Mouse (Mus musculus) induced T-regulatory cell, adult 2 months (primary cell): Measurements from ENCODE around the gene 1700016C15Rik.
A peak's percentile ranks its signal among the peaks of the same experiment; 100 is the strongest.

ENCODE experiments used
- DNase-seq: peaks from one replicate; pipeline ENCODE4 v3.0.0-alpha.2; 2012; ENCODE audit warnings: low read depth

Gene 1700016C15Rik

DNA sequence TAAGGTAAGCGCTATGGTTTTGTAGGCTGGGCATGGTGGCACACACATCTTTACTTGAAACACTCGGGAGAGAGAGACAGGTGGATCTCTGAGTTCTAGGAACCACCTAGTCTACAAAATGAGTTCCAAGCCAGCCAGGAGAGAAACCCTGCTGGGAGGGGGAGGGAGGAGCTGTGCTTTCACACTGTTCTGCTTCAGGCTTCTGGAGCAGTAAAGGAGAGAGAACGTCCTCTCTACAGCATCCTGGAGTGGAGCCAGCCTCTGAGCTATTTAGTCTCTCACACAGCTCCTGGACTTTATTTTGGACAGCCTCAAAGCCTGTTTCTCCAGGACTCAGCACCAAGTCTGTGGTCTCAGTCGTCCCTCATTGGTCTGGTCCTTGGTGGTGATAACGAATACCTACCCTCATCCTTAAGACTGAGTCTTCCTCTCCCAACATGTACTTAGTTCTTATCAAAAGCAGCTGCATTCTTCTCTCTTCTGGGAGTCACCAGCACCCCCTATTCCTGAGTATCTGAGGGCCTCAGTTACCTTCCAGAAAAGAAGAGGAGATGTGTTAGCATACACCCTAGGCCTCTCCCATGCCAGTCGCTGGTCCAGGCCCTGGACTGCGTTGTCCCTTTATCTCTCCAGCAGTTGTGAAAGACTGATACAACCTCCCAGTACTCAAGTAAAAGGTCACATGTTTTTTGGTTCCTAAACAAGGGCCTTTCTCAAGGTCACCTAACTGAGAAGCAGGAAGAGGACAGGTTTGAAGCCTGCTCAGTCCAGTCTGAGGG, 12.4 kb upstream of the 1700016C15Rik start:
- DNase-seq, result no peak

DNA sequence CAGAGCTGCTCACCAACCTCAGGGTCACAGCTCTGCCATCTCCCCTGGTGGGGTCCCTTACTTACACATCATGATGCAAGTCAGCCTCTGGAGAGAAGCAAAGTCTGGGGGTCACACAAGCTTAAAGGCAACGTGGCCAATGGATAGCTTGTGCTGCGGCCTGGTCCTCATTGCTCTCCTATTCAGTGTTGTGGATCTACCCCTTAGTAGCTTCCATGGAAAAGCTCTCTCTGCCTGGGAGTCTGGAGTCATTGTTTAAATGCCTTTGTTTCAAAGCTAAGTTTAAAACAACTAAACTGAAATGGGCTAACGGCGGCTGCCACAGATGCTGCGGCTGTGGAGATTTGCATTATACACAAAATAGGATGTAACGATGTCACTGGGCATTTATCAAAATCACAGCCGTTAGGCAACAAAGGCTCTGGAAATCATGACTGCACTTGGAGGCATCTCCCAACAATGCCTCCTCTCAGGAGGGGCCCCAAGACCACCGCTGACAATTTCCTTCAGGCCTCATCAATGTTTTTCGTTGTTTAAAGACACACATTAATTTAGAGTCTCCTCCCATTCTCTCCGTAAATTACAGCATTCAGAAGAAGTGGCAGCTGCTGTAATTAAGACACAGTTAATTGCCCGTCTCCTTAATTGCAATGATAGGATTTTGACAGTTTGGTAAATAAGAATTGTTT, 11.1 kb upstream of the 1700016C15Rik start:
- no peak for DNase-seq

DNA sequence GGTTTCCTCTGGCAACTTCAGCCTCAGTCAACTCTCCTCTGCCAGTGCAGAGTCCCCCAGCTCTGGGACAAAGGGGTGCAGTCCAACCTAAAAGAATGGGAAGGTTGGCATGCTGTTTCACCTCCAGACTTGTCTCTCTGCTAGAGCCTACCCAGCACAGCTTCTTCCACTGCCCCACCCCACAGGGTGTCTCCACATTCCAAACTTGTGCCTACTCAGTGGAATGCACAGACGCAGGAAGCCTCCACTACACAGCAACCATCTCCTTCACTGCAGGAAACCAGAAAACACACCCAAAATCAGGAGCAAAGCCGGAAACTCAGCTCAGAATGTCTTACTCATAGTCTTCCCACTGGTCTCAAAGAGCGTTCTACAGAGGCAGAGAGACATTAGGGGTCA, 10.6 kb upstream of the 1700016C15Rik start:
- DNase-seq, result no peak

DNA sequence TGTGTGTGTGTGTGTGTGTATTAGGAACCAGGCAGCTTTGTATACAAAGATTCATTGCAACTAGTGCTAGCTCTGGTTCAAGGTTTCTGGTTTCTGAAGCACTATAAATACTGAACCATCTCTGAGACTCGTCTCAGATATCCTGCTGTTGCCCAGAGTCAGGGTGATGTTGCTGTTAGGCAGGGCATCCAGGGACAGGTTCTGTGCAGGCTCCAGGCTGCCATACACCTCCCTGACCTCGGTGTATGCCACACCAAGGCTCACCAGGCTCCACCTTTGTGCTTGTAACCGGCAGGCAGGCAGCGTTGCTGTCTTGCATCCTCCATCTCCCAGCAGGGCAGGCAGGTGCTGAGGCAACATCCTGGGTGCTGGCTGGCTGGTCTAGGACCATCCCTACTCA, 5.8 kb upstream of the 1700016C15Rik start:
- no peak for DNase-seq

DNA sequence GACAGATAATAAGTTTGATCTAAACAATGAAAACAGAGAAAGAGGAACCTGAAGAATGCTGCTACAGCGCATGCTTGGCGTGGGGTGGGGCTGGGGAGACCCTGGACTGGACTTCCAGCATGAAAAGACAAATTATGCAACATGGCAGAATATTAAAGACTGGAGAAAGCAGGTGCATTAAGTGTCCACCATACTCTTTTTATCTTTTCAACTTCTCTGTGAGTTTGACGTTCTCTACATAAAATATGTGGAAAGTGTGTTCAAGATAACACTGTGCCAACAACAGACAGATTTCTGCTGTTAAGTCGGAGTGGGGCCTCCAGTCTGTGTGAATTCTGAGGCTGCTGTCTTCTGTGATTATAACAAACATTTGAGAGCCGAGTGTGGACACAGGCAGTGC, 2.7 kb upstream of the 1700016C15Rik start:
- DNase-seq, result no peak

DNA sequence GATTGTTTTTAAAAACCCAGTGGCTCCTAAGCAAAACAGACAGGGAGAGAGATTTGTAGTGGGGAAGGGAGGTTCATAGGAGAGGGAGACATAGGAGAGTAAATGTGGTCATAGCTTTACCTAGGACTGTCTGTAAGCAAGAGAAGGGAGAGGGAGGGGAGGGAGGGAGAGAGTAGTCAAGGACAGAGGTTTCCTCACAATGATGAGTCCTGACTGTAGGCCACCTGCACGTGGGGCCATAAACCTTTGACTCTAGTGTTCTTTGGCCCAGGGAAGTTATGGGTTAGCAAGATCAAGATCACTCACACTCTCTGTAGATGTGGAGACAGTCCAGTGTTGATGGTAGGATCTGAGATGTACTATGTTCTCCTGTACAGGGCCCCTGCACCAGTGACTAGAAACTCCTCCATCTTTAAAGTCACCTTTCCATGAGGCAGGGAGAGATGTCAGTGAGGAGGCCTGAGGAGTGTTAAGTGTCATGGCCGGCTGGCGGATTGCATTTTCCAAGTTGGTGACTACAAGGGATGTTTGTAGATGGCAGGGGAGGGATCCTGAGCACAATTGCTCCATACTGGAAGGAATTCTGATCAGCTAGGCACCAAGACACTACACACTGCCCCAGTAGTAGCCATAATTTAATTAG, 1.6 kb upstream of the 1700016C15Rik start:
- no peak for DNase-seq

DNA sequence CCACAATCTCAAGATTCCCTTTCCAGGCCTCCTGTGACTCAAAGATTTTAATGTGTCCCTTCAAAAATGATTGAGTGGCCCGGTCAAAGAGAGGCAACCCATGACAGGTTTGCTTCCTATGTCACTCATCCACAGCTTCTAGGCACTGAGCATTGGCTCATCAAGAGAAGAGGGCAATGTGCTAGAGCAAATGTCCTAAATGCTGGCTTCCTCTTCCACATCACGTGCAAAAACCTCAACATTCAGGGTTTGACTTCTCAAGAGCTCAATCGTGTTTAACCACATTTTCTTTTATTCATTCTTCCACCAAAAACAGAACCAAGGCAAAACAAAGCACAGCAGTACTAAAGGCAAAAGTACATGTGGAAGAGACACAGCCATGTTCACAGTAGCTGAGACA, 2.4 kb downstream of the 1700016C15Rik start:
- no peak for DNase-seq

DNA sequence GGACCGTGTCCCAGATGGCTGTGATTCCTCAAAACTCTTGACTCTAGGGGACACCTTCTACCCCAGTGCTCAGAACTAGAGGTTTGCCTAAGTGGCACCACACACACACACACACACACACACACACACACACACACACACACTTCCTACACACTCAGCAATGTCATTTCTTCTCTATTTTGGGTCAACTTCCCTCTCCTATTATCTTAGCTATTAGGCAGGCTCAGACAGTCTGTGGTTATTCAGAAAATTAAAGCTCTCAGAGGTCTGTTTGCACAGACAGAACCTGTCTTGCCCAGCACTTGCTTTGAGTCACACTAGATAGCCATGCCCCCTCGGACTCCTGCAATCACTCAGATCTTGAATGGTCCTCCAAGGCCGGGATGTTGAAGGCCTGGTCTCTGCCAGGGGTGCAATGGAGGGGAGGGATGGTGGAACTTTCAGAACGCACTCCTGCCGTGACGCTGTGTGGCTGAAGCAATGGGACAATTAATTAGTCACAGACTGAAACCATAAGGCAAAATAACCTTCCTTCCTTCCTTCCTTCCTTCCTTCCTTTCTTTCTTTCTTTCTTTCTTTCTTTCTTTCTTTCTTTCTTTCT, 8.0 kb downstream of the 1700016C15Rik start:
- DNase-seq, result no peak

DNA sequence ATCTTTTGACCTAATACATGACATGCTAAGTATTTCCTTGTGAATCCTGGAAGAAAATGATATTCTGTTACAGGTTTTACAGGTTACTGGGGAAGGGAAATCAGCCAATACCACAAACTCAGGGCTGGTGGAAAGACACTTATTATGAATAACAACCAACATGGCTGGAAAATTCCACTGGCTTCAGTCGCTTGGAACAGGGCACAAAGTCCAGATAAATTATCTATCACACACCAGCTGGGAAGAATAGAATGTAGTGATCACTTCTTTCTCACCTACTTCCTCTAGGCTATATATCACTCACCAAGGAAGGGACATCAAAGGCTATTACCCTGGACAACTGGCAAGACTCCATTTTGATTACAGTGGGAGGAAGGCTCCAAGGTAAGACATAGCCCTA, 11.1 kb downstream of the 1700016C15Rik start:
- DNase-seq, result no peak

DNA sequence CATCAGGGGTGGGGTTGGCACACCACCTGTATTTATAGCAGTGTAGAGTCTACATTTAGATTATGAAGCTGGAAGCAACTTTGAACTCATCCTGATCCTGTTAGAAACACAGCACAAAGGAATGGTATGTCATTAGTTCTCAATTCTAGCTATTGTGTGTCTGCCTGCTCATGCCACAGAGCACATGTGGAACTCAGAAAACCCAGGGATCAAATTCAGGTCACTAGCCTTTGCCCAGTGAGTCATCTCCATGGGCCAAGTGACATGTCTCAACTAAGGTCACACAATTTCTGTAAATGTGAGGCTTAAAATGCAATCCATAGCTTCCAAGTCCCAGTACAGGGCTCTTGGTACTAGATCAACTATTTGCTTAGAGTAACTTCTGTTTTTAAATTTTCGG, 12.5 kb downstream of the 1700016C15Rik start:
- no peak for DNase-seq

DNA sequence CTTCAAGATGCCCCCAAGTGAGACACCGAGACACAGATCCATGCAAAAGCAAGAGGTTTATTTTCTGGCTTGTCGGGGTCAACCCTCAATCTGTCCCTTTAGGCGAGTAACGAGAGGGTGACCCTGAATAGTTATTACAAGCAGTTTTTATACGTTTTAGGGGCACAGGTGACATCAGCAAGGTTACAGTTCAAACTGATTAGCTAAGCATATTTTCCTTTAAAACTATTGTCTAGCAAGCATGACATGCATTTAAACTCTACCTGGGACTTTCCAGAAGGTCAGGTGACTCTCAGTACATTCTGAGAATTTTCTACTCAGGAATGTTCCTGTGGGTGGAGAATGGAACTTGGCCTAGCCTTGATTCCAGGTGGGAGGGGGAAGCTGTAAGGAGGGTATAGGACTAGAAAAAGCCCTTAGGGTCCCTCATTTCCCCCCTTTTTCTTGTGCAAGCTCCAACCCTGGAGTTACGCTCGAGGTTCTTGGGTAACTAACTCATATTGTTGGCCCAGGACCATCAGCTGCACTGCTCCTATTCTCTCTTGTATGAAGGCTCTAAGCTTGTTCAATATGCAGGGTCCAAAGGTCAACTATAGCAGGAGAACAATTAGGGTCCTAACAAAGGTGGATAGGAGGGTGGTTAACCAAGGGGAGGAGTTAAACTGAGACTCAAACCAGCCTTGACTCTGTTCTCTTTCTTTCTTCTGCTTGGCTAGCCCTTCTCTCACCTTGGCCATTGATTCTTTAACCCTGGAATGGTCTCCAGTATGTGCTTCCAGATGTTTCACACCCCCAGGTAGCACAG, 15.1 kb downstream of the 1700016C15Rik start:
- no peak for DNase-seq

DNA sequence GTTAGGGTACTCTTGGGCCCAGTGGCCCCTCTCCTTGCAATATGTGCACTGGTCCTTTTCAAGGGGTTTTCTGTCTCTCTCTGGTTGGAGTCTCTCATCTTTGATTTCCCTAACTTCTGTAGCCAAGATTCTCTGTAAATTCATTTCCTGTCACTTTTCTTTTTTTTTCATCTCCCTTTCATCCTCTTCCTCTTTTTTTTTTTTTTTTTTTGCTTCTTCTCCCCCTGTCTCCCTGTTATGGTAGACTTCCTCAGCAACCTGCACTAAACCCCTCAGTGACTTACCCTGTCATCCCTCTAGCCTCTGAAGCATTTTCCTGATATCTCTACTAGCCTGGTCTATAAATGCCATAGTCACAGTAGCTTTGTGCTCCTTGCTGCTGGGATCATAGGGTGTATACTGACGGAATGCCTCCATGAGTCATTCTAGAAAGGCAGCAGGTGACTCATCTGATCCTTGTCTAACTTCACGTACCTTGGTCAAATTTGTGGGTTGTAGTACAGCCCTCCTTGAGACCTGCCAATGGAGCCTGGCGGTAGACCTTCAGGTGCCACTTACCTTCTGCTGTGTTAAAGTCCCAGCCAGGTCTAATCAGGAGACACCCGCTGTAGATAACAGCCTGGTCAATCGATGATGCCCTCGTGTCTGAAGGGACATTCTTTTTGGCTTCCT, 18.4 kb downstream of the 1700016C15Rik start:
- DNase-seq, result no peak

DNA sequence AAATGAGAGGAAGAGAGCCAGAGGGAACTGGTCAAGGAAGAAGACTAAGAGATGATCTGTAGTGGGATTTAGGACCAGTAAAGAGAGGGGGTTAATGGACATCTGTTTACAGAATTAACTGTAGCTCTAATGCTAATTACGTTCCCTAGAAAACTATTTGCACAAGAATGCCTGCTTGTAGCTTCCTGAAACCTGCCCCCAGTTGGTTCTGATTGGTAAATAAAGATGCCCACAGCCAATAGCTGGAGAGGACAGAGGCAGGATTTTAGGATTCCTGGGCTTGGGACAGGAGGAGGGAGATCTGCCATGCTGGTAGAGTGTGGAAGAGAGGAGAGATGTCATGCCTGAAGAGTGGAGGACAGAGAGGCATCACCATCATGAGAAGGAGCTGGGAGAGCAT, 23.9 kb downstream of the 1700016C15Rik start:
- DNase-seq, result no peak

DNA sequence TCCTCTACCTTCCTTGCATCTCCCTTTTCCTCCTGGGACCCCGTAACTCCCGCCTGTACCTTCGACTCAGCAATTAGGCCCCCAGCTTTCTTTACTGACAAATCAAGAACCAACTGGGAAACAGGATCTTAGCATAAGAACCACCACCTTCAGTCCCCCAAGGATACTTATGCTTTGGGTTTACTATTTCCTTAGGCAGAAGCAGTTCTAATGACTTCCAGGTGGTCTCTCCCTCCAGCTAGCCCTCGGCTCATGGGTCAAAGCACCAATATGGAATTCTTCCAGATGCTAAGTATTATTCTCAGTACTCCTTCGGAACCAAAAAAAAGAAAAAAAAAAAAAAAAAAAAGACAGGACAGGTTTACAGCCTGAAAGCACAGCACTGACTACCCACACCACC, 27.6 kb downstream of the 1700016C15Rik start:
- no peak for DNase-seq

DNA sequence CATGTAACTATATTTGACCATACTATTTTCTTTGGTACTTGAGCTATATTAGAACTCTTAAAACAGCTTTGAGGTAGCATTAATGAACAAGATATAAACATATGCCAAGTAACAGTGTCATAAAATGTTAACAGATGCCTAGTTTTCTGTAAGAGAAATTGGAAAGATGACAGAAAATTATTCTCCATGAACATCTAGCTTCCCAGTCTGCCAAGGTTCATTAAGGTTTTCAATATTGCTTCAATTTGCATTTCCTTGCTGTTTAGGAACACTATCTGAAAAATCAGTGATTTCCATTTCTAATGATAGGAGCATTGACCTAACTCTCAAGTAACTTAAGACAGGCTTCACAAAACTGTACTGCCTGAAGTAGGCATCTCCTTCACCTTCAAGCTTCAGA, 39.3 kb downstream of the 1700016C15Rik start:
- no peak for DNase-seq

DNA sequence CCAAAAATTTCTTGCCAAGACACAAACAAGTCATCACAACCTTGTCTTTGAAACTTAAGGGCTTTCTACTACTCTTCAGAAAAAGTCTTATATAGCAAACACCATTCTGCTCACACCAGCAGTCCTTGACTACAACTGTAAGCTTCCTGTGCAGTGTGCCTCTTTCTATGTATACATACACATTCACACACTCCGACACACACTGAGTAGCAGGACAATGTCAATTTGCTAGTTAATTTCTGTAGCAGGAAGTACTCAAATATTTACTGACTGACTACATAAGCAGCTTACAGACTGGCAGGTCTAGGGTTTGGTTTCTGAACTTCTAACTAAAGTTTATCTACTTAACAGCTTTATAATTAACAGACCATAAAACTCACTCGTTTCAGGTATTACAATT, 47.8 kb downstream of the 1700016C15Rik start:
- DNase-seq, result no peak

DNA sequence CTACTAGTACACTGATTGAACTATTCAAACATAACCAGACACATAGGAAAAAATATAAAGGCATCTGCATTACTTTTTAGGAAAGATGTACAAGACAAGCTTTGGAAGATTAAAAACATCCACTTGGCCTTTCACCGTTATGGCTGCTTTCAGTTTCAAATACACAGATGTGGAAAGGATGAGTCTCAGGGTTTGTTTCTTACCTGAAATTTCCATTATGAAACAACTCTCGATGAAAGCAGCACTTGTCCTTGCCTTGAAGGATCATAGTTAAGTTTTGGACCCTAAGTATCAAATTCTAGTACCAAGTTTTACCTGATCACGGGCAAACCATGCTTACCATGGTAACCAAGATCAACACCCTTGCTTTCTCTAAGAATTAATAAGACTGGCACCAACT, 63.2 kb downstream of the 1700016C15Rik start:
- DNase-seq, result peak; percentile 81

DNA sequence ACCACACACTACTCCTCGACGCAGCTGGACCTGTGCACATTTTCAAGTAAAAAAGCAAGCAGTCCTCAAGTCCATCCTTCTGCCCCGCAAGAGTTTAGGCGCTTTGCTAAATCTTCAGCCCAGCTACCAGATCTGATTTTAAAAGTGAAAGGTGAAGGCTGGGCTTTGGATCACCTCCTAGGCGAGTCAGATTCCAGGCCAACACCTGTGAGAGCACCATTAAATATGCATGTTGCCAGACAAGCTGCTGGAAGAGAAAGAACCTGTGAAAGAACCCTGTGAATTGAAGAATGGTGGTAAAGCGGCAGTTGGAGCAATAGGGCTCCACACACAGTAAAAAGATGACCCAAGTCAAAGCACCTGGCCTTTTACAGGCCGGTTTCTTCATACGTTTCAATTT, 65.3 kb downstream of the 1700016C15Rik start:
- no peak for DNase-seq

DNA sequence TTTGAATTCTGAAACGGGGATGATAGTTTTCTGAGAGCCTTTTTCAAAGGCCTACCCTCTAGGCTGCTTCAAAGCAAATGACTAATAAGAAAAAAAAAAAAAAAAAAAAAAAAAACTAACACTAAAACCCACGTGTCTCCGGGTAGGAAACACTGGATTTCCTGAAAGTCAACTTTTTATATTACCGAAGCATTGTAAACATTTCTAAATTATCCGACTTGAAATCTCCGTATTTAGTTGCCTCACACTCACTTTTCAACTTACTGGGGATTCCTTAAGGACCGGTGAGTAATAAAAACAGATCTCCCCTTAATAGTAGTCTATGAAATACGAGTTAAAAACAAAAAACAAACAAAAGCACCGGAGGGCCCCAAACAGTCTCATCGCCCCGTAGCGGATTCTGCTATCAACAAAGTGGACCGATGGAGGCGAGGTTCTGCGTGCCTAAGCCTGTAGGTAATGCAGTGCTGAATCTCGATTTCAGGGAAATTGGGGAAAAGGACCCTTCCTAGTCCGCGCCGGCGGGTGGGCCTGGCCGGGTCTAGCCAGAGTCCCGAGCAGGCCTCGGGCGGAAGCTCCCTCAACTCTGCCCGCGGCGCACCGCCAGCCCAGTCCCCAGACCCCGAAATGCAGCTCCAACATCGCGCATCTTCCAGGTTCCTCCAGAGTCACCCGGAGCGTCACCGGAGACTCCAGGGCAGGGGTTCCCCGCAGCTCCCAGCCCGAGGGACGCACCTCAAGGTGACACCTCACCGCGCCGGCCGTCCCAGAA, 66.0 kb downstream of the 1700016C15Rik start:
- DNase-seq, result peak; percentile 70

DNA sequence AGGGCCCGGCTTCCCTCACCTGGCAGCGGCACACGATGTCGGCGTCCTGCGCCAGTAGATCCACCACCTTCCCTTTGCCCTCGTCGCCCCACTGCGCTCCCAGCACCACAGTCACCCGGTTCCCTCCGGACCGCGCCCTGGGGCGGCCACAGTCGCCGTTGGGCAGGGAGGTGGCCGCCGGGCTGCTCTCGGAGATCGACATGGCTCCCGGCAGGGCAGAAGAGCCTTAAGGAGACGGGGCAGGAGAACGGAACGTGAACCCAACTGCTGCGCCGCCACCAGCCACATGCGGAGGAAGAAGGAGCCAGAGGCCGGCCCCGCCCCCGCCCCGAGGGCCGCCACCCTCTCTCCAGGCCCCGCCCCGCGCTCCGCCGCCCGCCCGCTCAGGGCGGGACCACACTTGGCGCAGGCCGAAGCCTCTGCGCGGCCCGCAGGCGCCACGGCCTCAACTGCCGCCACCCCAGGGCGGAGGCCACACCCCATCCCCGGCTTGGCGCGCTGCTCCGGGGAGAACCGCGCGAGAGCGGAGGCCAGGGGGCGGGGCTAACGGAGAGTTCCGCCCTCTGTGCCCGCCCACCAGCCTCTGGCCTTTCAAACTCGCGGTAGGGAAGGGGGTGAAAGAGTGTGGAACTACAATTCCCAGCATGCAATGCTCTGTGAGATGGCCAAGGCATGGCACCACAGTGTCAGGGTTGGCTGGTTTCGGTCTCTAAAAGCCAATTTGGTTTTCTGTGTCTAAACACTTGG, 66.8 kb downstream of the 1700016C15Rik start, which contains the start of gene Adss:
Adss (minus strand) TSS at position 319 of the 747 bp plus-strand sequence.
- peak; percentile 99 for DNase-seq
